Mouse (Mus musculus): ENCODE data around the gene Chst11. TPM values are rescaled to one million over a fixed set of nuclear protein-coding genes. Genes with fewer than 3 reads are reported as not detected.
A peak's percentile ranks its signal among the peaks of the same experiment; 100 is the strongest.

Chst11 gene
- total RNA-seq, 2 experiments from 2014 or later = 27.7 to 33.0 TPM

GRCm38 (mm10) chr10:82989418-82990025 is 4.2 kb downstream of the Chst11 start:
- no peak for DNase-seq (ENCODE audit: low spot score in 2 of 2)

GRCm38 (mm10) chr10:82990918-82991317 is 5.6 kb downstream of the Chst11 start:
- DNase-seq (ENCODE audit: low spot score in 2 of 2) = no peak

DNA sequence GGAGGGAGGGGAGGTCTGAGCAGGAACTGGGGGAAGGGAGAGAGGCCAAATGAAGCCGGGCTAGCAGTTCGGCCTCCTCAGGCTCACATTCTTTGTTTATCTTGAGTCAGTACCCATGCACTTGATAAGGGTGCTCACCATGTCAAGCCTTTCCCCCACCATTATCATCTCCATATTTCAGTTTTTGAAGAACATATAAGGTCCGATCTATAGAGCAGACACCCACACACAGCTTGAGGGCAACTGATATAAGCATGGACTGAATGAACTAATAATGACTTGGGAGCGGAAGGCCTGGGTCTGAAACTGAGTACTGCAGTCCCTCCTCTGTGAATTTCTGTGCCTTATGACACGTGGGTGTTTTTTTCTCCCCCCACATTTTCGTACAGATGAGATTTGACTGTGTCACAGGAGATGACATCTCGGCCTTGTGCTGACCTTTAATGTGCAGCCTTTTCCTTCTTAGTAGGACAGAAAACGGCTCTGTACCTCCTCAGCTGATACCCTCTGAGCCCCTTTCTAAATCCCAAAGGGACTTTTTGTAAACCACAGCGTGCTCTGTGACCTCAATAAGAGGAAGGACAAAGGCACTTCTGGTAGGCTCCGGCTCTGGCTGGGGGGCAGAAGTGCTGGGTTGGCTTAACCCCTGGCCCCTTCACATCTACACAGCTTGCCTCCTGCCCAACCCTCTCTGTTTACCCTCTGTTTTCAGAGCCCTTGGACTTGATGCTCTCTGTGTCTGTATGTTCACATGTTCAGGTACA is 6.6 kb downstream of the Chst11 start:
- DNase-seq (ENCODE audit: low spot score in 2 of 2) = no peak

- no peak for DNase-seq (ENCODE audit: low spot score in 2 of 2)
Observed at GRCm38 (mm10) chr10:82994284-82994683, 9.0 kb downstream of the Chst11 start.

- no peak for DNase-seq (ENCODE audit: low spot score in 2 of 2)
Observed at GRCm38 (mm10) chr10:82997460-82997859, 12.2 kb downstream of the Chst11 start.

DNA sequence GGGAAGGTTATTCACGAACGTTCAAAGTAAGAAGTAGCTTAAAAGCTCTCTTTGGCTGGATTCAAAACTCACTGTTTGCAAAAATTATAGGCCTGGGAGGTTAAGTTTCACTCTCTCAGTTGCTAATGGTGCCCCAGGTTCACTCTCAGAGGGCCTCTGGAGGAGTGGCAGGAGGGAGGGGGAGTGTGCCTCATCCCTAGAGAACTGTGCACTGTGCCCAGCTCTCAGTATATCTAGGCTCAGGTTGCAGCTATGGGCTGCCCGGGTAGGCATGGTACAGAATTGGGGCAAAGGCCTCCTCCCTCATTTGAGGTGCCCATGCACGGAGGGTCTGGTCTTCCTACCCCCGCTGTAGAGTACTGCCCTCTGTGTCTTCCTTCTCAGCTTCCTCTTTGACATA is 14.9 kb downstream of the Chst11 start:
- DNase-seq (ENCODE audit: low spot score in 2 of 2) = no peak

DNA sequence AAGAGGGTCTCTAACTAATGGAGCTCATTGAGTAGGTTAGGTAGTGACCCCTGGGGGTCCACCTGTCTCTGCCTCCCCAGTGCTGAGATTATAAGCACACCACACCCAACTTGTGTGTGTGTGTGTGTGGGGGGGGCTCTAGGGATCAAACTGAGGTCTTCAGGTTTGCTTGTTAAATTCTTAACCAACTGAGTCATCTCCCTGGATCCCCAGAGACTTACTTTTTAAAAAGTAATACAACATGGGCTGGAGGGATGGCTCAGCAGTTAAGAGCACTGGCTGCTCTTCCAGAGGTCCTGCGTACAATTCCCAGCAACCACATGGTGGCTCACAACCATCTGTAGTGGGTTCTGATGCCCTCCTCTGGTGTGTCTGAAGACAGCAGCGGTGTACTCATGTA is 15.4 kb downstream of the Chst11 start:
- no peak for DNase-seq (ENCODE audit: low spot score in 2 of 2)

GRCm38 (mm10) chr10:83003899-83004298 is 18.6 kb downstream of the Chst11 start:
- DNase-seq (ENCODE audit: low spot score in 2 of 2) = no peak

DNA sequence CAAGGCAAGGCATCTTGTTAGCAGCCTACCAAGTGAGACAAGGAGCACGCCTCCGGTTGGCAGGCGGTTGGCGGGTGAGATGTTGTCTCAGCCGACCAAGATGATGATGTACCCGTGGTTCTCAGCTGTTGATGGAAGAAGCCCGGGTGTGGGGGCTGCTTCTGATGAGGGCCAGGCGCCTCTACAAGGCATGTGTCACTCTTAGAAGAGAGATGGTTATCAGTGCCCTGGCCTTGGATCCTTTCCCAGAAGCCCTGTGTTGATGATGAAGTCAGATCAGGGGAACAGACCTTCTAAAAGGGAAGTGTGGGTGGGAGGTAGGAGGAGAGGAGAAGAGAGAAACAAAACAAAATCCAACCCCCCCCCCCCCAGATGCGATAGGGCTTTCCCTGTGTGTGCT is 19.1 kb downstream of the Chst11 start:
- peak in 1 of 2 experiments; percentile 23 for DNase-seq (ENCODE audit: low spot score in 2 of 2)

DNA sequence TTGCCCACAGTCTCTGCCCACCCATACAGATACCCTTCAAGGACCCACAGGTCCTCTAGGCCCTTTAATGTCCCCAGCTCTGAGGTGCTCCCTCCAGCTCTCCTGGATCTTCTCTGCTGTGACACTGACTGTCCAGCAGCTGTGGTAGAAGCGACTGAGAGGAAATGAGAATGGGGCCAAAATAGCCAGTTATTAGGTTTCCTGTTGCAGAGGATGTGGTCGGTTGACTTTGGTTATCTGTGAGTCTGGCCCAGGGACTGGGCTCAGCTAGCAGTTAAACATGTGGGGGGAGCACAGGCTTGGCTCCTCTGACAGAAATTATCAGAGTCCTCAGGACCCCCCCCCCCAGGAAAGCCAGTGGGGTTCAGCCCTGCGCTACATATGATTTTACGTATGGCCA is 19.7 kb downstream of the Chst11 start:
- DNase-seq (ENCODE audit: low spot score in 2 of 2) = no peak

- no peak for DNase-seq (ENCODE audit: low spot score in 2 of 2)
Observed at GRCm38 (mm10) chr10:83006258-83006657, 21.0 kb downstream of the Chst11 start.

DNA sequence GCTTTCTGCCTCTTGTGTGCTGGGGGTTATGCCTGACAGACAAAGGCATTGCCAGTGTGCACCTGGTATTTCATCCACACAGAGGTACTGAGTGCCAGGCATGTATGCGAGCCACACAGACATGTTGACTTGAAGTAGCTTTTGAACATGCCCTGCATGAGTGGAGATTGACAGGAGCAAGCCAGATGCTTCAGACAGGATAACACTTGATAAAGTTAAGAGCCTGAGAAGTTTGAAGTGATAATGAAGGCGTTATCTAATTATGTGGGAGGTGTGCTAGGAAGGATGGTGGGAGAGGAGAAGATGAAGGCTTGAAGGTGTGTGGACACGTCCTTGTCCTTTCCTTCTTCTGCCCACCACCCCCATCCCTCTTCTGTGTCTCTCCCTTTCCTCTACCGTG is 28.7 kb downstream of the Chst11 start:
- DNase-seq (ENCODE audit: low spot score in 2 of 2) = no peak

GRCm38 (mm10) chr10:83015919-83016318 is 30.6 kb downstream of the Chst11 start:
- no peak for DNase-seq (ENCODE audit: low spot score in 2 of 2)

GRCm38 (mm10) chr10:83016779-83017178 is 31.5 kb downstream of the Chst11 start:
- no peak for DNase-seq (ENCODE audit: low spot score in 2 of 2)

GRCm38 (mm10) chr10:83017760-83018498 is 32.6 kb downstream of the Chst11 start:
- DNase-seq (ENCODE audit: low spot score in 2 of 2) = no peak

GRCm38 (mm10) chr10:83018521-83018920 is 33.2 kb downstream of the Chst11 start:
- DNase-seq (ENCODE audit: low spot score in 2 of 2) = no peak

- no peak for DNase-seq (ENCODE audit: low spot score in 2 of 2)
Observed at GRCm38 (mm10) chr10:83019497-83020270, 34.4 kb downstream of the Chst11 start.

DNA sequence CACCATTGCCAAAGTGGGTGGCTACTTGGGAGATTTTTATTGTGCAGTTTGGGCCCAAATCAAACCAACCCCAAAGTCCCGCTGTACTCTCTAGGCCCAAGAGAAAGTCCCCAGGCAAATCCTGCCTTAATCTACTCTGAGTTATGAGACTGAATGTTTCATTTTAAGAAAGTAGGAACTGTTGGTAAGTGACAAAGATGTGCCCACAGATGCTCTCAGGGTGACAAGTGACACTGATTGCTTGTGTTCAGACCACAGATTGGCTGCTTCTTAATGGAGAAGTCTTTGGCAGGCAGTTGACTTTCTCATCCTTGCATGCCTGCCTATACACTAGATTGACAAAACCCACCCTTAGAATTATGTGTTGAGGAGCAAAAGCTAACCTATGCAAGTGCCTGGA is 37.3 kb downstream of the Chst11 start:
- DNase-seq (ENCODE audit: low spot score in 2 of 2) = no peak

GRCm38 (mm10) chr10:83026174-83026573 is 40.9 kb downstream of the Chst11 start:
- no peak for DNase-seq (ENCODE audit: low spot score in 2 of 2)

GRCm38 (mm10) chr10:83027673-83028072 is 42.4 kb downstream of the Chst11 start:
- DNase-seq (ENCODE audit: low spot score in 2 of 2) = no peak

DNA sequence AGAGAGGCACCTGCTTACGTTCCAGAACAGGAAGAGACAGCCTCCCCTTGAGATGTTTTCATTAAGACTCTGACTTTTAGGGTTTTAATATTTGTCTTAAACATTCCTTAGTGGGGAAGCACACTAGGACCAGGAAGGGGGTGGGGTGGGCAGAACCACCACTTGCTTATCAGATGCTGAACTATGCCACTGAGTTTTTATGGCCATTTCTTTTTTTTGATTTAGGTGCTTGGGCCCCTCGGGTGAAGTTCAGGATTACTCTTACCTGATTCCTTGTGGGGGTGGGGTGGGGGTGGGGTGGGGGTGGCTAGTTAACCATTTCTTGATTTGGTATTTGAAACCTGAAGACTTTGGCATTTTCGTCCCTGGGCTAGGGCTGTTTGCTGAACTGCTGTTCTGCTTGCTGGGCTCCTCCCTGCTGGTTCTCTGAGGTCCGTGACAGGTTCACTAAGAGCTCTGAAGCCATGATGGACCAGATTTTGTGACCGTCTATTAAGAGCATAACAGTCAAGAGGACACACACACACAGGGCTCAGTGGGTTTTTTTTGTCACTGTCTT is 44.9 kb downstream of the Chst11 start:
- no peak for DNase-seq (ENCODE audit: low spot score in 2 of 2)
